Mouse (Mus musculus) embryonic fibroblast, embryonic 13.5 days (primary cell): Measurements from ENCODE around the gene Lars2.

ENCODE experiments used
- CTCF ChIP-seq: IDR thresholded peaks from 2 replicates; pipeline ENCODE4 v1.5.1; 2011; ENCODE audit warnings: mild to moderate bottlenecking, control low read depth, low read length, moderate library complexity, borderline replicate concordance; ENCODE audit not compliant: insufficient read depth
- POLR2A ChIP-seq: IDR thresholded peaks from 2 replicates; pipeline ENCODE4 v1.6.1; 2011; ENCODE audit warnings: low read depth, mild to moderate bottlenecking, control low read depth, low read length, moderate library complexity

DNA sequence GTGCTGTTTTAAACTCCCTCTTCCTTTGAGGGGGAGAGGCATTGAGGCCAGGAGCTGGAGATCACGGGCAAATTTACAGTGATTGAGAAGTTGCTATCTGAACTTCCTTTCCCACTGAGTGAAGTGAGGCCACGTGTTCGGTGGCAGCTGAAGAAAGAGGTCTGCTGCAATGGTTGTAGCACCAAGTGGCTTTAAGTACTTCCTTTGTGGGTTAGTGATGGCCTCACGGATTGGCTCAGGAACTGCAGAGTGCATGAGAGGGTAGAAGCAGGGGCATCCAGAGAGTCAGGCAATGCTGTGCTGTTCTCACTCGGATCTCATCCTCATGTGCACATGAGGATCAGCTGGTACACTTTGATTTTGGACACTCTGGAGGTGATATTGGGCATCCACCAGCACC lies 131.2 kb downstream of the Lars2 start:
- TF ChIP-seq CTCF (no peak), POLR2A (no peak)
